Mouse (Mus musculus) gastrocnemius, postnatal 14 days (tissue): Measurements from ENCODE around the gene Slc25a4. TPM values are rescaled to one million over a fixed set of nuclear protein-coding genes. Genes with fewer than 3 reads are reported as not detected.
"Not testable (repeated sequence)": the region's sequence is repeated elsewhere in the genome, so short reads cannot be mapped to it uniquely, and the experiment has no call there.

Source experiments
- DNase-seq: peaks from one replicate; pipeline ENCODE4 v3.0.0; 2021; ENCODE audit warnings: mixed read lengths
- intact Hi-C: fragments of 180-260 bp; cut with DNase I; formaldehyde crosslinking; loops from one replicate; pipeline ENCODE4 v1.15.1; 2025; ENCODE audit warnings: low total_unique reads
- long read RNA-seq, 2 experiments: library from polyadenylated mRNA; stranded (forward); transcript quantifications; one replicate each; pipeline ENCODE4 v2.0.0; 2021
- total RNA-seq, 2 experiments: library from RNA; stranded (reverse); gene quantifications; 2 replicates each; pipeline ENCODE4 v1.2.3; 2021

Slc25a4 gene
- 1,000 to 10,000 TPM; 2,687 to 3,049 TPM for total RNA-seq
- long read RNA-seq, experiment 1, transcript Slc25a4-201 (4 exons, 1,925 nt) = major isoform, 10,699 of 12,802 reads
- long read RNA-seq, experiment 1, partial matches to known transcripts = 2,069 of 12,802 reads
- long read RNA-seq, experiment 1, other reads (novel, unspliced or antisense) = 34 of 12,802 reads
- long read RNA-seq, experiment 2, transcript Slc25a4-201 (4 exons, 1,925 nt) = major isoform, 11,374 of 14,157 reads
- long read RNA-seq, experiment 2, partial matches to known transcripts = 2,740 of 14,157 reads
- long read RNA-seq, experiment 2, other reads (novel, unspliced or antisense) = 42 of 14,157 reads

- peak; percentile 99 for DNase-seq
- intact Hi-C loops = no loop called here
These were observed at the start of gene Slc25a4 for GRCm38 (mm10) chr8:46210404-46211315. Gene Slc25a4 (minus strand): TSS chr8:46211284.

- intact Hi-C loops = no loop called here
These were observed 47.0 kb upstream of the Slc25a4 start for GRCm38 (mm10) chr8:46257921-46258682.

DNA sequence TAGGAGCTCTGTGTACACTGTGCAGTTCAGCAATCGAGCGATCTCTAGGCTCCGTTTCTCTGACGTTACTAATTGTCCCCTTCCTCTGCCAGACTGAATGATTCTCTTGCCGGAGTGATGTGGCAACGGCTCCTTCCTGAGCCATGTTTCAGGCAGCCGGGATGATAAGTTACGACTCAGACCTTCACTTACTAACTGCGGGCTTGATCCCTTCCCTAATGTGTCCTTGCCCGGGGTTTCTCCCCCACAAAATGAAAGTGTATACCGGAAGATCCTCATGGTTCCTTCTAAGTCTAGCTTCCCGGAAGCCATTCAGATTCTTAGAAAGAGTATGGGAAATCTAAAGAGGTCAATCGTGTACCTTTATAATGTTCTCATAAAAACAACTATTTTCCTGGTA, 41.4 kb upstream of the Slc25a4 start:
- no peak for DNase-seq
- intact Hi-C loops = no loop called here

More at GRCm38 (mm10) chr8:46257921-46258682, 47.0 kb upstream of the Slc25a4 start:
- no peak for DNase-seq

GRCm38 (mm10) chr8:46251561-46251960, 40.5 kb upstream of the Slc25a4 start:
- no peak for DNase-seq
- intact Hi-C loops = no loop called here

GRCm38 (mm10) chr8:46246346-46246745, 35.3 kb upstream of the Slc25a4 start:
- intact Hi-C loops = no loop called here
- no peak for DNase-seq

- DNase-seq = no peak
- intact Hi-C loops = no loop called here
These were observed 31.9 kb upstream of the Slc25a4 start for GRCm38 (mm10) chr8:46242946-46243345.

- intact Hi-C loops = no loop called here
- DNase-seq = peak; percentile 78
These were observed 30.7 kb upstream of the Slc25a4 start for GRCm38 (mm10) chr8:46241568-46242374.

DNA sequence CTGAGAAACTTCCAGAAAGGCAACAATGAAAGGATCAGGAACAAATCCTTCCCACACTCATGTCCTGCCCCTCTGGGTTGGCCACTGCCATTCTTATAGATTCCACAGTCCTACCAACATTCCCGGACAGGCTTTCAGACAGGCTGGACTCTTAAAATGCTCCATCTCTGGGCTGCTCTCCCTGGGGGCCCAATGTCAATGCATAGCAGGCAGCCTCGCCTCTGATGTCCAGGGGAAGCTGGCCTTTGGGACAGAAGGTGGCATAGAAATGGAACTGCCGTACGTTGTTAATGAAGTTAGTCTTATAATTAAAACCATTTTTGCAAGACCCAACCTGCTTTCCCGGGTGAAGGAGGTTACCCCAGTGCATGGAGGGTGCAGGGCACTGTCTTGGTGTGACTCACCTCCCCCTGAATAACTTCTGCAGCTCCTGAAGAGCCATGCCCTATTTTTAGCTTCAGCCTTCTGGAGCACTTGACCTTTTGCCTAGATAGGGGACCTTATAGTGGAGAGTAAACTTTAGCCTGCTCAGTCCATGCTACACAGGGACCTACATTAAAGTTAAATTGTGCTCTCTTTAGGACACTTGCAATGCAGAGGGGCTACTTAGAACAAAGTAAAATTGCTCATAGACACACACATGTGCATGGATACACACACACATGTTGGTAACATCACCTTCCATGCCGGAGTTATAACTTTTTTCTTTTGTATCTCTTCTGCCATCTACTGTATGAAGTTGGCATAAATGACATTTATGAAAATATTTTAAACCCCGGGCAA, 25.5 kb upstream of the Slc25a4 start:
- intact Hi-C loops = no loop called here

DNA sequence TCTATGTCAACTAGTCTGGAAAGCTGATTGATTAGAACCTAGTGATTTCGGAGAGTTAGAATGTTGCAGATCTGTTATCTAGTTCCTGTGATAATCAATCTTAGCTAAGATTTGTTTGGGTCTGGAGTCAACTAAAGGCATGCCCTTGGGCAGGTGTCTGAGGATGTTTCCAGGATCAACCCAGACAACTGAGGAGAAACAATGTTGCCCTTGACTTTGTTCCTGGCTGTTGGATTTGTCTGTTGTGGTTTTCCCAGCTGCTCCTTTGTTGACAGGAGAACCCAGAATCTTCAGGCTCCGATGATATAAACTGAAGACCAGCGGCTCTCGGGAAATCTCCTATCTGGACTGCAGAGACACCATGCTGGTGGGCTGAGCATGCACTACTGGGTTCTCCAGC, 23.7 kb upstream of the Slc25a4 start:
- DNase-seq = no peak
- intact Hi-C loops = no loop called here

More for the DNA sequence above, 25.5 kb upstream of the Slc25a4 start:
- DNase-seq = peak; percentile 26

DNA sequence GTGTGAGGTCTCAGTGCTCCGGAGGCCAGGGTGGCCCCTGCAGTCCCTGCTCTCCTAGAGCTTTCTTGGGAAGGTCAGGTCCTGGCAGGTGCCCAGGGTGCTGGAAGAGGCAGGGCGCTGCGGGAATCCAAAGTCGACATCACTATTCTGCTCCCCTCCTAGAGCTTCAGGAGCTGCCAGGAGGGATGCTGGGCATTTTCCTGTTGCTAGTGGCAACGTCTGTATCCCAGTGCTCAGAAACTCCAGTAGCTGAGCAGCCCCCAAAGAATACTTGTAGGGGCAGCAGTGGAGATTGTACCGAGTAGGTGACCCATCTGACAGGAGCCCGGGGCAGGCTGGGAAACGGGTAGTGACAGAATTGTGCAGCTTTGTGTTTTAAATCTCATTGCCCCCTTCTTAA, 21.7 kb upstream of the Slc25a4 start:
- intact Hi-C loops = no loop called here
- DNase-seq = no peak

GRCm38 (mm10) chr8:46231968-46232367, 20.9 kb upstream of the Slc25a4 start:
- DNase-seq, intact Hi-C loops: not testable (repeated sequence)

- intact Hi-C loops = no loop called here
- no peak for DNase-seq
These were observed 15.5 kb upstream of the Slc25a4 start for GRCm38 (mm10) chr8:46226622-46227021.

GRCm38 (mm10) chr8:46225501-46225900, 14.4 kb upstream of the Slc25a4 start:
- no peak for DNase-seq
- intact Hi-C loops = no loop called here

- DNase-seq = no peak
- intact Hi-C loops = no loop called here
These were observed 9.5 kb upstream of the Slc25a4 start for GRCm38 (mm10) chr8:46220566-46220965.

DNA sequence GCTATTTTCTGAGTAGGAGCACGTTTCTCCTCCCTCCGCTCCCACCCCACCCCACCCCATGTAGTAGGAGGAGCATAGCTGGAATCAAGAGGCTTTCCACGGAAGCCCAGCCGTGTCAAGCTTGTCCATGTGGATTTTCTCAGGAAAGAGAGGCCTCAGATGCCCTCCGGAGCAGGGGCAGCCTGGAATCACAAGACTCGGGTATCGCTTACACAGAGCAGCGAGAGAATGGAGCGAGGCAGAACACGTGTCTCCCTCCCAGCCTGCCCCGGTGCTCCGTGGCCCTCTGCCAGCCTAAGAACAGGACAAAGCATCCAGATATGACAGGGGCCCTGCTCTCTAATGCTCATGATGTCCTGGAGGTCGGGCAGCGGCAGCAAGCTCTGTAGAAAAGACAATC, 5.8 kb upstream of the Slc25a4 start:
- intact Hi-C loops = no loop called here

DNA sequence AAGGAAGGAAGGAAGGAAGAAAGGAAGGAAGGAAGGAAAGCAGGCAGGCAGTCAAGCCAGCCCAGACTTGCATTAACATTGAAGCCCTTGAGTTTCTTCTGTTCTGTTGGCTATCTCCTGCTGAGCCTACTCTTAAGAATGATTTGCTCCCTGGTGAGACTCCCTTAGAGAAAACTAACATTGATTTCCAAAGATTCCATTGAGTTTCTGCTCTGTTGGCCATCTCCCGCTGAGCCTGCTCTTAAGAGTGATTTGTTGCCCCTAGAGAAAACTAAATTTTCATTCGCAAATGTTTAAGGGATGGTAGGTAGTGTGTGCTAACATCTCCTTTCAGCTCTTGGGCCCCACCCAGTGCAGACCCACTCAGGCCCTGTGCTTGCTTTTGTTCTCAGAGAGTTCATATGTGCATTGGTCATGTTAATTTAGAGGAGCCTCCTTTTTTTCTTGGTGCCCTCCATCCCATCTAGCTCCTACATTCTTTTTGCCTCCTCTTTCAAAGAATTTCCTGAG, 2.9 kb upstream of the Slc25a4 start:
- intact Hi-C loops = no loop called here
- DNase-seq = no peak

More for the DNA sequence above, 5.8 kb upstream of the Slc25a4 start:
- peak; percentile 77 for DNase-seq

DNA sequence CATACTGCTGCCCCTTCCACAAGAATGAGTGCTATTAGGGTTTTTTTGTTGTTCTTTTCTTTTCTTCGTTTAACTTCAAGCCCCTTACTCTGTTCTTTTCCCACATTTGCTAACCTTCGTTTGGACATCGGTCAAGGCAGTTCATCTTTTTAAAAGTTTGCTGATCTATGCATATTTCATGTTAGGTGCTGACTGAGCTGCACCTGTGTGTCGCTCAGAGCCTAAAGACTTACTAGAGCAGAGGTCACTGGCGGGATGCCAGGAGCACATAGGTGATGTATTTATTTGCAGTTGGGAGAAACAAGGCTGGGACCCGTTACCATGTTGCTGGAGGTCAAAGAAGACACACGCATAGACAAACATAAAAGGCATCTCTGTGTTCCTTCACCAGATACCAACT, 1.1 kb upstream of the Slc25a4 start:
- intact Hi-C loops = no loop called here
- no peak for DNase-seq

- intact Hi-C loops = no loop called here
- no peak for DNase-seq
These were observed 557 bp upstream of the Slc25a4 start for GRCm38 (mm10) chr8:46211611-46212071.
